Mouse (Mus musculus): ENCODE measurements around the gene Myh9.

Gene Myh9

GRCm38 (mm10) chr15:77775186-77775963 lies 66.6 kb downstream of the Myh9 start:
- peak; percentile 77 for DNase-seq

GRCm38 (mm10) chr15:77774303-77774702 lies 67.7 kb downstream of the Myh9 start:
- DNase-seq: no peak

- DNase-seq: no peak
Observed at GRCm38 (mm10) chr15:77773099-77773915, 68.7 kb downstream of the Myh9 start.

- DNase-seq: no peak
Observed at GRCm38 (mm10) chr15:77770942-77771341, 71.0 kb downstream of the Myh9 start.

GRCm38 (mm10) chr15:77770341-77770740 lies 71.6 kb downstream of the Myh9 start:
- no peak for DNase-seq

- no peak for DNase-seq
Observed at GRCm38 (mm10) chr15:77766981-77767380, 75.0 kb downstream of the Myh9 start.

- DNase-seq: no peak
Observed at GRCm38 (mm10) chr15:77765484-77766093, 76.4 kb downstream of the Myh9 start.

GRCm38 (mm10) chr15:77764391-77765006 lies 77.5 kb downstream of the Myh9 start:
- DNase-seq: no peak

GRCm38 (mm10) chr15:77763702-77764101 lies 78.3 kb downstream of the Myh9 start:
- no peak for DNase-seq

- DNase-seq: no peak
Observed at GRCm38 (mm10) chr15:77763050-77763449, 78.9 kb downstream of the Myh9 start.

- DNase-seq: no peak
Observed at GRCm38 (mm10) chr15:77761561-77762380, 80.2 kb downstream of the Myh9 start.

GRCm38 (mm10) chr15:77761083-77761482 lies 80.9 kb downstream of the Myh9 start:
- no peak for DNase-seq

GRCm38 (mm10) chr15:77760037-77760436 lies 81.9 kb downstream of the Myh9 start:
- no peak for DNase-seq

GRCm38 (mm10) chr15:77757586-77758226 lies 84.3 kb downstream of the Myh9 start:
- DNase-seq: no peak

- DNase-seq: peak; percentile 57
Observed at GRCm38 (mm10) chr15:77756848-77757247, 85.1 kb downstream of the Myh9 start, which contains the start of gene Apol8. Gene Apol8 (minus strand): TSS chr15:77757003.

GRCm38 (mm10) chr15:77756081-77756480 lies 85.9 kb downstream of the Myh9 start:
- no peak for DNase-seq

- DNase-seq: no peak
Observed at GRCm38 (mm10) chr15:77755132-77755531, 86.8 kb downstream of the Myh9 start.

GRCm38 (mm10) chr15:77752443-77752842 lies 89.5 kb downstream of the Myh9 start:
- no peak for DNase-seq

GRCm38 (mm10) chr15:77750461-77750860 lies 91.5 kb downstream of the Myh9 start:
- no peak for DNase-seq

GRCm38 (mm10) chr15:77749717-77750116 lies 92.3 kb downstream of the Myh9 start:
- peak; percentile 57 for DNase-seq

- DNase-seq: no peak
Observed at GRCm38 (mm10) chr15:77748414-77748813, 93.6 kb downstream of the Myh9 start.

- no peak for DNase-seq
Observed at GRCm38 (mm10) chr15:77746326-77746725, 95.6 kb downstream of the Myh9 start.
